Mouse (Mus musculus) ovary, postnatal 10 days (tissue): ENCODE measurements around the gene Rgp1.
"Not testable (repeated sequence)": the region's sequence is repeated elsewhere in the genome, so short reads cannot be mapped to it uniquely, and the experiment has no call there.

ENCODE experiments used
- DNase-seq: peaks from one replicate; pipeline ENCODE4 v3.0.0; 2022; ENCODE audit warnings: low spot score

Gene Rgp1

DNA sequence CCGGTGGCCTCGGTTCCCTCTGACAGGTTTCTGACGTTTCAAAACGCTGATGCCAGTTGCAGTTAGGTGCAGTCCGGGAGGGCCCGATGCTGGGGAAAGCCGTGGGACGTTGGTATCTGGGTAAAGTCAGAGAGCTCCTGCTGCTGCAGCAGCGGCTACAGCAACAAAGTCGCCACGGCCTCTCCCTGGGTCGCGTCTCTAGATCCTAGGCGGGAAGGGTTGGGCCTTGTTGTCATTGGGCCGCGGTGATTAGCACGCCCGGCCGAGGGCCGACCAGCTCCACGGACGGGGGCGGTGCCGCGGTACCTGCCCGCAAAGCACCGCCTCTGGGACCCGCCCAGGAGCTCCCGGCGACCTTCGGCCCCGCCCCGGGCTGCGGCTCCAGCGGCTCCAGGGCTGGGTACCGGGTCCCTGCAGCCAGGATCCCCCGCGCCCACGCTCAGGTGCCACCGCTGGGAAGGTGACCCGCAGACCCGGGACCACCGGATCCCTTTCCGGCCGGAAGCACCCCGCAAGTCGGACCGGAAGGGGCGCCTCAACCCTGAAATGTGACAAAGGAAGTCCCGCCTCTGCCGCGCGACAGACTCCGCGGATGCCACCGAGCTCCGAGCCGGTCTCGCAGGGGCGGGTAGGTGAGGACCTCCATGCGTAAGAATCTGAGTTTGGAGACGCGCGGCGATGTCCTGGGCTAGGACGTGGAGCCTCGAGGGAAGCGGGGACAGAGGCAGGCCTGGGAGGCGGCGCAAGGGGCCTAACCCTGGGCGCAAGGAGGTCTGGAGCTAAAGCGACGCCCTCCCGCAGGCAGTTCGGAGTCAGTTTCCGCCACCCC, at the start of gene Rgp1, which contains the start of gene Gba2:
Gene Rgp1, plus strand, starts transcription at position 340 of the 829 bp plus-strand sequence.
Gene Gba2, minus strand, starts transcription at position 498 of the 829 bp plus-strand sequence.
- peak; percentile 78 for DNase-seq

- DNase-seq = no peak
Observed at GRCm38 (mm10) chr4:43530081-43530501, 48.4 kb upstream of the Rgp1 start.

DNA sequence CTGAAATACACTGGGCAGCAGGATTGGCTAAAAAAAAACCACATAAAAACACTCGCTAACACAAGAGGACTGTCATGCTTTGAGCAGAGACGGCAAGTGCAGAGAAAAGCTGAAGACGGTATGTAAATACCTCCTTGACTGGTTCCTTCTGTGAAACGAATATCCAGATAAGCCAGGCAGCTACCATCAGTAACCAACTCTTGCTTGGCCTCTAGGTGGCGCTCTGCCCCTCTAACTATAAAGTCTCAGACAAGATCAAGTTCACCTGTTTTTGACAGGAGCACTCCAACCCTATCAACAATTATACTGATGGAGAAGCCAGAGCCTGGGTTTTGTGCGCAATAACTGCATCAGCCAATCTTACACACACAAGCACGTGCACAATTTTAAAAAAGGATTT, 47.9 kb upstream of the Rgp1 start:
- DNase-seq = no peak

- DNase-seq = no peak
Observed at GRCm38 (mm10) chr4:43533270-43533669, 45.2 kb upstream of the Rgp1 start.

- DNase-seq = no peak
Observed at GRCm38 (mm10) chr4:43535628-43536027, 42.9 kb upstream of the Rgp1 start.

GRCm38 (mm10) chr4:43536031-43536430, 42.5 kb upstream of the Rgp1 start:
- DNase-seq = no peak

DNA sequence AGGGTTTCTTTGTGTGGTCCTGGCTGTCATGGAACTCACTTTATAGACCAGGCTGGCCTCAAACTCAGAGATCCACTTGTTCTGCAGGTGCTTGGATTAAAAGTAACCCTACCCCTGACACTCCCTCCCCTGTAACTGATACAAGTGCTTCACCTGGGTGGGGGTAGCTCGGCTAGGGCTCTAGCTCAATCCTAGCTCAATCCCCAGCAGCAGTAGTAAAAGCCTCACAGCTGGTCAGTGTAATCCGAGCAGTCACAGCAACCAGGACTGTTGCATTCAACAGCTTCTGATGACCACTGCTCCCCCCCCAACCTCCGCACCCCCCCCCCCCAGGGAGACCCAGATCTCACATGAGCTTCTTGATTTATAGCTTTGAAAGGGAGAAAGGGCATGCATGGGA, 36.5 kb upstream of the Rgp1 start:
- DNase-seq = no peak

DNA sequence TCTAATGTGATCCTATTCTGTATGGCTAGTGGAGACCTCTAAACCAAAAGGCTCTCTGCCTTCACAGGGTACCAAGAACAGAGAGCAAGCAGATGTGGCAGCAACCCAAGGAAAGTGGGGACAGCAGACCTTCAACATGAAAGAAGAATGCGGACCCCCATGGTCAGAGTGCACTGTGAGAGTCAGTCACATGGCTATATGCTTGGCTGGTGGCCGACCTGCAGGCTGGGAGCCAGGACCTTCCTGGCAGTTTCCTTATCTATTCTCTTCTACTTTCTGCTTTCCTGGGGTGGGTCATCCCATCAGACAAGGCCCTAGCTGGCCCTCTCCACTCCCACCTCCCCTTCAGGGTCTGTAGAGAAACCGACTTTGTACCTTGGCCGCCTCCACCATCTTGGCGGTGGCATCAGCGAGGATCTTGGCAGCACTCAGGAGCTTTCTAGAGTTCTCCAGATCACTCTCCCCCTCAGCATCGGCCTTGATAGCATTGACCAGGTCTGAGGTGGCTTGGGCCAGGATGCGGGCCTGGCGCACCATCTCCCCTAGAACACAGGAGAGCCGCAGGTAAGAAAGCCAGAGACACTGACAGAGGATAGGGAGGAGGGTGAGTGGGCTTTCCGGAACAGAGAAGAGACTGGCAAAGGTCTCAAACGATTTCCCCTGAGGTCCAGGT, 32.0 kb upstream of the Rgp1 start:
- no peak for DNase-seq

- DNase-seq = no peak
Observed at GRCm38 (mm10) chr4:43547160-43547559, 31.4 kb upstream of the Rgp1 start.

- no peak for DNase-seq
Observed at GRCm38 (mm10) chr4:43549055-43549454, 29.5 kb upstream of the Rgp1 start.

DNA sequence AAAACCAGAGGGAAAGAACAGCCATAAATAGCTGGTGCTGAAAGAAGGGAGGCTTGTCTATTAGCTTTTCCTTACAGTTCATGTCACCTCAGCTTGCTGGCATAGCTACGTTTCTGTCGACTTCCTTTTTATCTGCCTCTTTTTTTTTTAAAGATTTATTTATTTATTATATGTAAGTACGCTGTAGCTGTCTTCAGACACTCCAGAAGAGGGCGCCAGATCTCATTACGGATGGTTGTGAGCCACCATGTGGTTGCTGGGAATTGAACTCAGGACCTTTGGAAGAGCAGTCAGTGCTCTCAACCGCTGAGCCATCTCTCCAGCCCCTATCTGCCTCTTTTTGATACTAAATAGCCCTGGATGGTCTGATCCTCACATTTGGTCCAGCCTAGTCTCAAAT, 26.7 kb upstream of the Rgp1 start:
- not testable (repeated sequence) for DNase-seq

DNA sequence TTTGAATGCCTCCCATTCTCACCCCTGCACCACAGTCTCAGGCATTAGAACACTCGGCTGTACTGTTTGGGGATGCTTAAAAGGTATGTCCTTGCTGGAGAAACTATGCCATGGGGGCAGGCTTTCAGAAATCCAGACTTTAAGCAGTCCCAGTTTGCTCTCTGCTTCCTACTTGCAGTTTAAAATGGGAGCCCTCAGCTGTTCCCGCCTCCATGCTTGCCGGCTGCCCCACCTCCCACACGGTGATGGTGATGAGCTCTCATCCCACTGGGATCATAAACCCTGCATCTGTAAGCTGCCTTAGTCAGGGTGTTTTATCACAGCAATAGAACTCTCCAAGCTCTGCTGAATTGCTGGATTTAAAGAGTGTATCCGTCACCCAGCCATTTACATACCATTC, 26.1 kb upstream of the Rgp1 start:
- no peak for DNase-seq

DNA sequence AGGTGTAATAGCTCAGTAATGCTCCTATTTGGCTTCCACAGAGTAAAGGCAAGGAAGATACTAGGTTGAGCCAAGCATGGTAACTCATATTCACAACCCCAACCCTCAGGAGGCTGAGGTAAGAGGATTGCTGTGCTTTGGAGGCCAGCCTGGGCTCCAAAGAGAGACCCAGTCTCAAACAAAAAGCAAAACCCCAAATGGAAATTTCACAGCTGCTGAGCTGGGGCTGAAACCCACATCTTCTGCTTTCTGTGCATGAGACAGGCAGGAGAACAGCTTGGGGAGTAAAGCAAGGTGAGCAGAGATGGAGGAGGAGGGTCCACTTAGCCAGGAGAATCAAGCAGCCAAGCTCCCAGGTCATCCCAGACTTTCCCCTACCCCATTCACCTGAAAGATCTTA, 24.6 kb upstream of the Rgp1 start:
- DNase-seq = no peak

GRCm38 (mm10) chr4:43555926-43556325, 22.6 kb upstream of the Rgp1 start:
- DNase-seq = no peak

GRCm38 (mm10) chr4:43558028-43558630, 20.4 kb upstream of the Rgp1 start:
- DNase-seq = no peak

DNA sequence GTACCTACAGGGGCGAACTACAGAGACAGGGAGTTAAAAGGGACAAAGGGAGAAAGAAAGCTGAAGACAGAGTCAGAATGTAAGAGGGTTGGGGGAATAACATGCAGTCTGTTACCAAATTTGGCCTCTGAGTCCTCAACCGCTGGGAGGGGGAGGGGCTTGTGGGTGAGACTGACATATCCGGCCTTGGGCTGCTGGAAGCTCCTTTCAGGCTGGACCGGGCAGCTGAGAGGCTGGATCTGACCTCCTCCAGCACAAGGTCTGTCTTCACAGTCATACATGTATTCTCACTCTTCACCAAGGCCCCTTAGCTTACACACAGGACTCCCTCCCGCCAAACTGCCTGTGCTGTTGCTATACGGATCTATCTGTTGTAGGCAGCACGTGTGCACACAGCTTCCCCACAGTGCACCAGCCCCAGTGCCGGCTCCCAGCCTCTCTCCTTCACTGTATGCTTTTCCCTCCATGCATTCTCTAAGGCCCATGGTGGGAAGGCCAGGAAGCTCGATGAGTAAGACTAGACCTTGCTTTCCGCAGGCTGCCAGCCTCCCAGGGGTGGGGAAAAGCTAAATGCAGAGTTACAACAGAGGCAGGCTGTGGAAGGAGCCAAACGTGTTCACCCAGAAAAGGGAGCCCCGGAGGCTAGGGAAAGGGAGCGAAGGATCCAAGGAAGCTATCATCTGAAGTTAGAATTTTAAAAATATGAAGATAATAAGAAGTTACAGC, 19.7 kb upstream of the Rgp1 start:
- DNase-seq = no peak

GRCm38 (mm10) chr4:43559519-43560242, 18.8 kb upstream of the Rgp1 start:
- DNase-seq = no peak

GRCm38 (mm10) chr4:43560243-43560611, 18.3 kb upstream of the Rgp1 start:
- DNase-seq = no peak

DNA sequence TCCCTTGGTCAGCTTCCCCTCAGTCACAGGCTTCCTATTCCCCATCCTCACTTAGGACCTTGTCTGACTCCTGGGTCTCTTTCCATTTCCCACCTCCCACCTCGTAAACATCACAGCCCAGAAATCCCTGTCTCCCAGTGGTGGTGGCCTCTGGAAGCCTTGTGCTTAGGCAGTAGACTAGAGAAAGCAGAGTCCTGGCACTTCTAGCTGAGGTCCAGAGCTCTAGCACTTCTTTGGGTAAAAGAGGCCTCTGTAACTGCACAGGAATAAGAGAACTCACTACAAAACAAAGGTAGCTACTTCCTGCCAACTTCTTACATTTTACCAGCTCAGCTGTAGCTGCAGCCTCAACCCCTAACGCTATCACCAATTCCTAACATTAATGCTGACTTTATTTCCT, 17.5 kb upstream of the Rgp1 start:
- DNase-seq = no peak

DNA sequence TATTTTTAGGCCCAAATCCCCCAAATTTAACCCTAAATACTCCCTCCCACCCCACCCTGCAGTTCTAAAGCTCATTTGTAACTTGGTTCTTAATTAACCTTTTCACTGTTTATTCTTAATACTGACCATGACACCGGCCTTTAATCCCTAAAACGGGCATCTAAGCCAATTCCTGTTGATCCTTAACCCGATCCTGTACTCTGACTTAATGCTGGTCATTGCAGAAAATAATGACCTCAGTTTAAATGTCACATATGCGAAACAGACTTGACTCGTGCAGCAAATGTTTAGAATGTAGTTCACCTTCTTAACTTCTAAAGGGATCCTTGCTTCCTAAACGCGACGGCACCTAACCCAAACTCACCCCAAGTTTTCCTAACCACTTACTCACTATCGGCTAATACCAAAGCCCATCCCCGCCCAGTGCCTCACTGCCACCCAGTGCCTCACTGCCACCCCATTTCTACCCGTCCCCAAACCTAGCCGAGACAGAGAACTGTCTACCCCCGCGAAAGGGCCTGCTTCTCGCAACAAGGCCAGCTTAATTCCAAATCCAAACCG, 17.0 kb upstream of the Rgp1 start:
- no peak for DNase-seq

DNA sequence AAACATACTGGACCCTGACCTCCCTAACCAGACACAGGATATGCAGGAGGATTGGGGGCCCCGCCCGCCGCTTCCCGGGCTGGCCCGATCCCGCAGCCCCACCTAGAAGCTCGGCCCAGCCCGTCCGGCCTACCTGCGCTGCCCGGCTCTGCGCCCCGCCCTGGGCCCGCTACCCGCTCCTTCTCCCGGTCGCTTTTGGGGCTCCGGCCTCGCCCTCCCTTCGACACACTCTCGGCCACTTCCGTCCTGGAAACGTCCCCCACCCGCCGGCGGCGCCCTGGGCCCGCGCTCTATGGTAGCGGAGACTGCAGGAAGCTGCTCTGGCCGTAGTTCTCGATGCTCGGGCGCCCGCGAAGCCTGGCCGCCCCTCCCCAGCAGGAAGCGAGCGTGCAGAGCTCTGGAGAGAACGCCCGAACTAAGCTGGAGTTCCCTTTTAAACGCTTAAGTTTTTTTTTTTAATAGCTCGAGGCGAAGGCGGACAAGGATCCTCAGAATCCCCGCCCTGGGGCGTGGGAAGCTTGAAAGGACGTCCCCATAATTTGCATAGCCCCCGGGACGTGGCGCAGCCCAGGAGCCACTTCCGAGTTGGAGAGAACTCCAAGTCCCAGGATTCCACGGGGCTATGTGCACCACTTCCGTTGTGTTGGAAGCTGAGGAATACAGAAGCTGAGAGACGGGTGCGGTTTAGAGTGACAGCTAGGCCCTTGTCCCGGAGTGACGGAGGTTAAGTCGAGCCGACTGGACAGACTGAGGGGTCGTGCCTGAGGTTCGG, 16.3 kb upstream of the Rgp1 start, which contains the start of the genes Creb3 and Tln1:
Gene Creb3, plus strand, starts transcription at position 336 of the 772 bp plus-strand sequence.
Gene Tln1, minus strand, starts transcription at position 695 of the 772 bp plus-strand sequence.
- DNase-seq = peak; percentile 89
